Mouse (Mus musculus) erythroblast, adult 5-6 weeks (primary cell): ENCODE results near the gene Gm20661. TPM values are rescaled to one million over a fixed set of nuclear protein-coding genes. Genes with fewer than 3 reads are reported as not detected.

Source experiments
- ATAC-seq: replicated peaks from 2 replicates; pipeline ENCODE4 v1.8.0; 2016; ENCODE audit warnings: moderate number of reproducible peaks, mild to moderate bottlenecking, moderate TSS enrichment, inconsistent platforms; ENCODE audit not compliant: poor library complexity, low FRiP score, severe bottlenecking
- total RNA-seq, 2 experiments: library from RNA; stranded (forward) in 1 of 2; stranded (reverse) in 1 of 2; fragments of 150-400 nt in 1 of 2; fragments of 200-764, 138-1000 nt in 1 of 2; gene quantifications; 2 replicates each; pipeline versions ENCODE4 v1.2.3 to v1.2.4; 2015 to 2017; ENCODE audit warnings: low replicate concordance in 2 of 2

Gene Gm20661
- total RNA-seq, 2 experiments from 2014 or later: 0.96 to 12.9 TPM

GRCm38 (mm10) chr9:107964681-107965080 lies 18.2 kb upstream of the Gm20661 start:
- no peak for ATAC-seq

DNA sequence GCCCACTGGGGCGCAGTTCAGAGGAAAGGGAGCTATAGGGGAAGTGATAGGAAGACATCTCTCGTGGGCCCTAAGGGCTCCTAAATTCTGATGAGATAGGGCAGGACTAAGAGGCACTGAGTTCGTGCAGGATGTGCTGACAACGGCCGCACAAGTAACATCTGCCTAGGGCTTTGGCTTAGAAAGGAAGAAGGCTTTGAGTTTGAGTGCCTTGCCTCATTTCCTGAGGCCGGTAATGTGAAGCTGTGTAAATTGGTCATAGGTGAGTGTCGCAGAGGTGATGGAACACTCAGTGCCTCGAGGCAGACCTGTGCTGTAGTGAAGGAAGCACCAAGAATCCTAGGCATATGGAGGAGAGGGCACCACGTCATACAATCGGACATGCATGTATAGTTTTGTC lies 16.2 kb upstream of the Gm20661 start:
- no peak for ATAC-seq

DNA sequence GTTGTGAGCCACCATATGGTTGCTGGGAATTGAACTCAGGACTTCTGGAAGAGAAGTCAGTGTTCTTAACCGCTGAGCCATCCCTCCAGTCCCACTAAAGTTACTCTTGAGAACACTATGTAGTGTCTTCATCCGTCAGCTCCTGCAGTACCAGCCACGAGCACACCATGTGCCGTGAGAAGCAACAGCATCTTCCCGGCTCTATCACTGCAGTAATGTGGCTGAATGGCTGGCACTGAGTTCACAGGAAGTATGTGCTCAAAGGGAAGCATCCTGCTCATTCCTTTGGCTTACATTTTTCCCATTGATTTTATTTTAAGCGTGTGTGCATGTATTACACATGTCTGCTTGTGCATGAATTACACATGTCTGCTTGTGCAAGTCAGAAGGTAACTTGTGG lies 15.4 kb upstream of the Gm20661 start:
- ATAC-seq: no peak

- ATAC-seq: no peak
These were observed 14.3 kb upstream of the Gm20661 start for GRCm38 (mm10) chr9:107968531-107968930.

DNA sequence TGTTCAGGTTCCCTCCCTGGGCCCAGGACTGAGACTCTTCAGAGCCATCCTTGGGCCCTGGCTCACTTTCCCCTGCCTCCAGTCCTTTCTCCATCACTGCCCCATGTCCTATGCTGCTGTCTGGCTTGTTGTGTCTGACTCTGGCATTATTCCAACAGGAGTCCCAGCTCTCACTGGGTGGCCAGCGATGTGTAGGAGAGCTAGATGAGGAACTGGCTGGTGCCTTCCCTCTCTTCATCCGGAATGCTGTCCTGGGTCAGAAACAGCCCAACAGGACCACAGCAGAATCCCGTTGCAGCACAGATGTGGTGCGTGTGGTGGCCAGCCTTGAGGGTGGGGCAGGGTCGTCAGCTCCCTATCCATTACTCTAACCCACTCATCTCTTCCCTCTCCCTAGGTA lies 12.5 kb upstream of the Gm20661 start:
- no peak for ATAC-seq

DNA sequence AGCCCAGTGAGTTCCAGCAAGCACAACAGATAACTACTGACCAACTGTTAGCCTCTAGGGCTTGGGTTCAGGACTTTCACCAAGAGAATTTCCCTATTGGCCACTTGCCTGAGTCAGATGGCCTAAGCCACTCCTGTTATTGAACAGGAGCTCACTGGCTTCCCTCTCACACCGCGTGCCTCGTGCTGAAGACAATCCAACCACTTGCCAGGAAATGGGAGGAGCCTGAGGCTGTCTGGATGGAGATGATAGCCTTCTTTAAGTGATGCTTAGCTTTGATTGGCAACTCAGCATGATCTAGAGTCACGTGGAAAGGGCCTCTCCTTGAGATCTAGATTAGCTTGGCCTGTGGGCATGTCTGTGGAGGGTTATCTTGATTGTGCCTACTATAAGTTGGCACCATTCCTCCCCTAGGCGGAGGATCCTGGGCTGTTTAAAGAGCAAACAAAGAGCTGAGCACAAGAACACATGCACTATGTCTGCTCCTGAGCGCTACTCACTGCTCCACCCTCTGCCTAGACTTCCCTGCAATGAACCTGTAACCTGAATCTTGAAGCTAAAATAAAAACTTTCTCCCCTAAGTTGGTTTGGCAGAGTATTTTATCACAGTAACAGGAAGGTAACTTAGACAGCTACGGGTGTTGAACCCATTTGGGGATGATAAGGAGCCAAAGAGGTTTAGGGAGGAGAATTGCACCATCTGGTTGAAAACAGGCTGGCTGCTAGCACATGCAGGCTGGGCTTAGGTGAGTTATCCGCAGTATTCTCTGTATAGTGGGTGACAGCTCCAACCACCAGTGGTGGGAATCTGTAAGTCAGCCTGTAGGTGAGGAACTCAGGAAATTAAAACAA lies 10.9 kb upstream of the Gm20661 start:
- ATAC-seq: peak; percentile 64

DNA sequence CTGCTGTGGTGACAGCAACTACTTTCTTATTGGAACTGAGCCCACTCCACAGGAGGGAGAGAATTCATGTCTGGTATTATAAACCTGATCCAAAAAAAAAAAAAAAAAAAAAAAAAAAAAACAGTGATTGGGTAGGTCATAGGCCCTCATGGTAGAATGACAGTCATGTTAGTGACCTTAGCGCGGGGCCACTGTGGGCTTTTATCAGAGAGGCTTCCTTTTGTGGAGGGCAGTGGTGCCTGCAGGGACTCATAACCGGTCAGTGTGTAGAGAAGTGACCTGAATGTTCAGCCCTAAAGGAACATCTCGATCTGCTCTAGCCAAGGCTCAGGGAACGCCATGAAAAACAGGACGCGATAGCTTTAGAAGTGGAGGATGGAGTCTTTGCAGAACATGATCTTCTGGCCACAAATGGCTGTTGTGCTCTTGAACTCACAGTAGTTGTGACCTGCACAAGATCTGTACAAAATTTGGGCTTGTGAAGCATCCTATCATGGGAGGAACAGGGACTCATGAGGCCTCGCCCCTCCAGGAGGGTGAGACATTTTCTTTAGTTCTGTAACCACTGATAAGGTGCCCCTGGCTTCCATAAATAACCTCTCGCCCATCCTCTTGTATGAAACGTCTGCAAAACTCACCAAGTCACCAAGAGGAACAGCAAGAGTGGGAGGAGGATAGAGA lies 8.2 kb upstream of the Gm20661 start:
- ATAC-seq: peak; percentile 59

GRCm38 (mm10) chr9:107975399-107976386 lies 7.2 kb upstream of the Gm20661 start, which contains the start of gene Uba7:
Gene Uba7, plus strand, starts transcription at chr9:107975505.
- ATAC-seq: peak; percentile 63

- ATAC-seq: no peak
These were observed 4.0 kb upstream of the Gm20661 start for GRCm38 (mm10) chr9:107978815-107979214.

DNA sequence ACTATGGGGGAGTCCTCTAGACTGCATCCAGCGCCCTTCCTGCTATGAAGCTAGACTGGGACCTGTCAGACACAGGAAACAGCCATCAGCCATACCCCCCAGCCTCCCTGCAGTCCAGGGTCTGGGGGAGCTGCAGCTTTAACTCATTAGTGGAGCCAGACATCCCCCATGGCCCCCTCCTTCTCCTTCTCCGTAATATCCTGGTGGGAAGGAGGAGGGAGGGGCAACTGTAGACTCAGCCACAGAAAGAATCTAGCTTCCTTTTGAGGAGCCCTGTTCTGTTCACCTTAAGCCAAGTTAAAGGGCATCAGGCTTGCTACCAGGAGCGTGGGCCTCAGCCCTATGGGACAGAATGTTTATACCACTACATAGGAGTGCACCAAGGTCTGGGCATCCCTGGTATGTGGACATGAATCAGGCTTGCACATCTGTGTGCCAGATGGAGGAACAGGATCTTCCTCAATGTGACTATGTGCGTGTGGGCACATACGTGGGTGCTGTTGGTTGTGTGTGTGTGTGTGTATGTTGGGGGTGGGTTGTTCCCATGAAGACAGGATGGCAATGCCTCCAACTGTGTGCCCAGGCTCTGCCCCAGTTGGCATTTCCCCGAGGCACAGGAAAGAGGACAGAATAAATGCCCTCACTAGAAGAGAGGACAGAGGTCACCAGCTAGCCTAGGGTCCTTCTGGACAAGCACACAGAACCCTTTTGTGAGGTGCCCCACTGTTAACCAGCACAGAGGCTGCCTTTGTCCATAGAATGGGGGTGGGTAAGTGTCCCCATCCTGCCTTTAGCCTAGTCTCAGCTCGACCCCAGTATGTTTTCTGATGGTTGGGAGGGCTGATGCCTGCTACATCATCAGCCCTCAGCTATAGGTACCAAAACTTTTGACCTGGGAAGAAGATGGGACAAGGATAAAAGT lies 913 bp upstream of the Gm20661 start:
- no peak for ATAC-seq

DNA sequence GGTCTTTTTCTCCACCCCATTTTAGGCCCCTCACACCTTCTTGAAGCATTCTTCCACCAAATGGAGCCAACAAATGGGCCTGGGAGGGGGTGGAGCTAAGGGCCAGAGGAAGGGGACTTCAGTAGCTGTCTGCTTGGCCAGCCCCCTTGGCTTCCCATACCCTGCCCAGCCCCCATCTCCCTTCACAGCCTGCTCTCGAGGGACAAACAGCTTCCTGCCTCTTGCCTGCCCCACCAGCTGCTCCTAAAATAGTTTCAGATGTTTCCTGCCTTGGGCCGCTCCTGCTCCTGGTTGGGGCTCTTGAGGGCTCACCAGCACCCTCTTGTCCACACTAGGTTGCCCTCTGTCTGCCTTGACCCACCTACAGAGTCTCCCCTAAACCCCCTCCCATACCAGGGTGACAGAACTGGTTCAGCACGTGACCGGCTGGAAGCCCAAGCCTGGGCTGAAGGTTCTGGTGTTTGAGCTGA lies 598 bp downstream of the Gm20661 start:
- ATAC-seq: no peak

GRCm38 (mm10) chr9:107984052-107984753 lies 1.3 kb downstream of the Gm20661 start:
- ATAC-seq: no peak

- peak; percentile 0; the same call in 1 of the 2 replicates for ATAC-seq
These were observed 1.8 kb downstream of the Gm20661 start for GRCm38 (mm10) chr9:107984754-107985055.

DNA sequence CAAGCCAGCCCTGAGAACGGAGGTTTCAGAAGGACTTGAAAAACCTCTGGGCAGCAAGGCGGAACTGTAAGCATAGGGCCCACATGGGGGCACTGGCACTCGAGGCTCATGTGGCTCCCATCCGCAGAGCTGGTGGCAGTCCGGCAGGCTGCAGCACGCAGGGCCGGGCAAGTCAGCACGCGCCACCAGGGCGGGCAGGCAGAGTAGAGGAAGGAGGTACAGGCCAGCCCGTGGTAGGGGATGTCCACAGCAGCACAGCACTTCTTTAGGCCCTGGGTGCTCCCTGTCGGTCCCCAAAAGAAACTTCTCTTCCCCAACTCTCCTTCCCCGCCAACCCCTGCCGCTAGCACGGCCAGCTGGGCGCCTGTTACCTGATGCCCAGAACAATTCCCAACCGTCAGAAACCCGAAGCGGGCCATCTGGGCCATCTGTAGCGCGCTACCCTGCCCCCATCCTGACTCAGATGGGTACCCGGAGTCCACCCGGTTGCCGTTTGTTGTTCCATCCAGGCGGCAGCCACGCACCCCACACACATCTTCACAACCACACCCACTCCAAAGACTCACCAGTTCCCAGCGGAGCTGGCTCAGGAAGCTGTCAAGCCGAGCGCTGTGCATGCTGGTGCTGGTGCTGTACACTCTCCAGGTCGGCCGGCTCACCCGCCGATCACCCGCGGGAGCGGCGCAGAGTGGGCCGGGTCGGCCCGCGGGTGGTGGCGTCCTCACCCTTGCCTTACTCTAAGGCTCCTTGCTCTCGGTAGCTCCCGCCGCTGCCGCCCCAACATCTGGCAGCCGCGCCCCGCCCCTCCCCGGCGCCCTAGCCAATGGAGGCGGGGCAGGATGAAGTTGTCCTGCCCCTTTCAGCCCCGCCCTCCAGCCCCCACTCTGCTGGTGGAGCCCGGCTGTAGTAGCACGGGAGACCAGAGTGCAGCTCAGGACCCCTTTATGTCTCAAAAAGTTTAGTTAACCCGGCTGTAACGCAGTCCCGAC lies 2.6 kb downstream of the Gm20661 start, which contains the start of gene Inka1:
Gene Inka1, minus strand, starts transcription at position 749 of the 989 bp plus-strand sequence.
- peak; percentile 67 for ATAC-seq

- peak; percentile 40 for ATAC-seq
These were observed 3.5 kb downstream of the Gm20661 start for GRCm38 (mm10) chr9:107986376-107986775.

GRCm38 (mm10) chr9:107987950-107988349 lies 5.1 kb downstream of the Gm20661 start:
- ATAC-seq: no peak

GRCm38 (mm10) chr9:107992197-107992596 lies 9.3 kb downstream of the Gm20661 start, which contains the start of gene Cdhr4:
Gene Cdhr4, plus strand, starts transcription at chr9:107992497.
- ATAC-seq: no peak
